Mouse (Mus musculus) kidney, adult 2 months (tissue): ENCODE results near the gene Adam11. TPM values are rescaled to one million over a fixed set of nuclear protein-coding genes. Genes with fewer than 3 reads are reported as not detected.

Source experiments
- DNase-seq: peaks from one replicate; pipeline ENCODE4 v3.0.0; 2021
- H3K27ac ChIP-seq: fragments of 200-500 bp; 2 replicates; pipeline ENCODE4 v1.5.1; 2012; ENCODE audit warnings: low read depth, low read length, control low read depth, inconsistent platforms; ENCODE audit not compliant: insufficient read depth
- H3K27me3 ChIP-seq: fragments of 200-500 bp; replicated peaks from 2 replicates; pipeline ENCODE4 v1.6.1; 2012; ENCODE audit warnings: mild to moderate bottlenecking, moderate library complexity, low read length, inconsistent platforms; ENCODE audit not compliant: control insufficient read depth, insufficient read depth
- H3K36me3 ChIP-seq: fragments of 200-500 bp; 2 replicates; pipeline ENCODE4 v1.6.1; 2012; ENCODE audit warnings: mild to moderate bottlenecking, moderate library complexity, low read length, inconsistent platforms; ENCODE audit not compliant: control insufficient read depth, insufficient read depth
- H3K4me1 ChIP-seq: fragments of 200-500 bp; 2 replicates; pipeline ENCODE4 v1.6.1; 2011; ENCODE audit warnings: low read length; ENCODE audit not compliant: control insufficient read depth, insufficient read depth
- H3K4me3 ChIP-seq: fragments of 200-500 bp; 2 replicates; pipeline ENCODE4 v1.5.1; 2011; ENCODE audit warnings: mild to moderate bottlenecking, low read depth, low read length, control low read depth; ENCODE audit not compliant: insufficient read depth
- CTCF ChIP-seq: fragments of 200-500 bp; conservative IDR thresholded peaks from 2 replicates; pipeline ENCODE4 v1.5.1; 2011; ENCODE audit warnings: low read depth, mild to moderate bottlenecking, control low read depth, low read length, moderate library complexity, mixed read lengths; ENCODE audit not compliant: insufficient read depth, insufficient read length
- POLR2A ChIP-seq: fragments of 200-500 bp; IDR thresholded peaks from one replicate; pipeline ENCODE4 v1.6.1; 2011; ENCODE audit warnings: low read depth, low read length, control low read depth
- WGBS: fragments of 180-500 bp; shearing (Covaris S2); methylation state at CpG from one replicate; pipeline ENCODE4 v1.1.7; 2018; 5-methylcytosine and 5-hydroxymethylcytosine counted together
- polyA plus RNA-seq: library from polyadenylated mRNA; depleted of rRNA; stranded (reverse); fragments of >200 nt; gene quantifications from 2 replicates; pipeline ENCODE4 v1.2.3, GENCODE M21; 2012; rRNA removed

Gene Adam11
- polyA plus RNA-seq, 1 experiment, result 5.0 TPM

DNA sequence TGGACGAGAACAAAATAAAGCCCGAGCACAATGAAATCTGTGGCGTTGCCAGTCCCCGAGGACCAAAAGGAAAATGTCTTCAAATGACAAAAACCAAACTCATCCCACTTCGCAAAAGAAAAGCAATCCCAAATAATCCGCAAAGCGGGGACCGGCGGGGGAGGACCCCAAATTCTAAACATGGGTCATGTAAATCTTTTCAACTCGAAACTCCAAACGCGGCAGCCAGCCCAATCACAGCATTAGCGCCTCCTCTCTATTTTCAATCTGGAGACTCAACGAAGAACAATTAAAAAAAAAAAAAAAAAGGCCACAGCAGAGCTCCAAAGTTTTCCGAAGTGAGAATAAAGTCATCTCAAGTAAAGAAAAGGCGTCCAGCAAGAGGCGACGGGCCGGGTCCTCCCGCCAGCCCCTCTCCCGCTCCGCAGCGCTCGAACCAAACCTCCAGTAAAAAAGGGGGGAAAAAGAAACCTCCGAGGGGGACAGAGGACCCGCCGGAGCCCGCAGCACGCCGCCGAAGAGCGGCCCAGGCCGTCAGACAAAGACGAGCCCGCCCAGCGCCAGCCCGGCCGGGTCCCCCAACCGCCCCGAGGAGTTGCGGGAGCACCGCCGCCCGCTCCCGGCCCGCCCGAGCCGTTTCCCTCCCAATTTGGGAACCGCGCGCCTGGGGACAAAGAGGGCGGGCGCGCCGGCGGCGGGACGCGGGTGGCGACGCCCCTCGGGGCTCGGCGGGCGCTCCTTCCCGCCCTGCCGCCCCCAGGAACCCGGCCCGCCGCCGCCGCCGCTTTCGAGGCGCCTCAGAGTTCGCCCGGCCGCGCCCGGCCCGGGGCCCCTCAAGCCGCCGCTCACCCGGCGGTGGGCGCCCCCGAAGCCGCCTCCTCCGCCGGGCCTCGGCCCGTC lies 57.1 kb downstream of the Adam11 start:
- Histone ChIP-seq H3K4me3 (peak overlapping the region; percentile 73), H3K36me3 (no peaks in the 10 kb centered on the region), H3K27me3 (peaks cover 15% of the 10 kb centered on the region), H3K4me1 (peaks cover 2% of the 10 kb centered on the region; the same call in 1 of the 2 replicates), H3K27ac (no peak overlapping the region; the same call in 1 of the 2 replicates)
- no peak for TF ChIP-seq POLR2A
- TF ChIP-seq CTCF, result no peak
- 5% methylated on average over 82 of the region's 92 CpGs for WGBS
- peak; percentile 29 for DNase-seq

DNA sequence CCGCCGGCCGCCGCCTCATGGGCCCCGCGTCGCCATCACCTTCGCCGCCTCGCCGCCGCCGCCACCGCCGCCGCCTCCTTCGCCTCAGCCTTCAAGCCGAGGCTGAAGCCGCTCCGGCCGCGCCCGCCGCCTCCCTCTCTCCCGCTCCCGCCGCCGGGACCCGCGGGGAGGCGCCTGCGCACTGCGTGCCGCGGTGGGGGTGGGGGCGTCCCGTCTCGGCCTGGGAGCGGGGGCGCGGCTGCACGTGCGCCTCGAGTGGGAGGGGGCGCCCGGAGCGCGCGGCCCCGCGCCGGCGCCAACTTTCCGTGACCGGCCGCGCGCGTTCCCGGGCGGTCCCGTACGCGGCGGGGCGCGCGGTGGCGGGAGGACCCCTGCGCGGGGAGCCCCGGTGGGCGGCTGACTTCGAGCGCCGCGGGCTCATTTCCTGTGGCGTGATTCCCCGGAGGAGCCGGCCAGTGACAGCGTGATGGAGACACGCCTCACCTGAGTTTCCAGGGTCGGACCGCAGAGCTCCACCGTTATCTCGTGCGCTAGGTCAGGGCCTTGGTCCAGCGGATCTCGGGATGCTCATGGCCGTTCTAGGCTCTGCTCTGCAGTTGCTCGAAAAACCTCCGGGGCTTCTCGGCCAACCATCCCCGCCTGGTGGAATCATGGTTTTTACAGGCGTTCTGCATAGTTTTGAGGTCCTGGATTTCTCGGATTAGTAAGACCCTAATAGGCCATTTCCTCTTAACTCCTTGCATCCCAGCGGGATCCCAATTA lies 58.0 kb downstream of the Adam11 start, which contains the start of gene Gjc1:
TSS of gene Gjc1 (minus strand) at position 680 of the 762 bp plus-strand sequence.
- DNase-seq, result peak; percentile 56
- peaks cover 2% of the 10 kb centered on the region; the same call in 1 of the 2 replicates for H3K4me1 ChIP-seq
- peaks cover 15% of the 10 kb centered on the region for H3K27me3 ChIP-seq
- H3K4me3 ChIP-seq, result peak within 1 kb of the TSS; percentile 73
- under 1% methylated on average over 94 of the region's 97 CpGs for WGBS
- H3K36me3 ChIP-seq, result no peaks in the 10 kb centered on the region
- peak within 1 kb of the TSS; percentile 37 for H3K27ac ChIP-seq
- no peak for TF ChIP-seq CTCF
- TF ChIP-seq POLR2A, result no peak

DNA sequence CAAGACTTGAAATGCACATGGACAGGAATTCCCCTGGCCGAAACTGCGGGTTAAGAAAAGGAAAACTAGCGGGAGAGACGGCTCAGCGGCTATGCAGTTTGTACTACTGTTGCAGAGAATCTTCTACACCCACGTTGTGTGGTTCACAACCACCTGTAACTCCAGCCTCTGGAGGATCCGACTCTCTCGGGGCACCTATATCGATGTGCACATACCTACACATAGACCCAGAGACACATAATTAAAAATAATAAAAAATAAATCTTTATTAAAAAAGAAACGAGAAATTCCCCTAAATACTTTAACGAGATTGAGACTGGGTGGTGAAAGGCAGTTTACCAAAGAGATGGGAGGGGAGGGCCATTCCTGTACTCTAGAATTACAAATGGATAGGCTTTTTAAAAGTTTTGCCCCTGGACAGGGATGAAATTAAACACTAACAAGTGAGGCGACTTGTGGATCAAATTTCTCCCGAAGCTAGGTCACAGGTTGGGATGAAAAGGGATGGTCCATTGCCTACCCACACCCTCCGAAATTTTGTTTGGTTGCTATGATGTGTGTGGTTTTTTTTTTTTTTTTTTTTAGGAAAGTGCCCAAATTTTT lies 58.6 kb downstream of the Adam11 start:
- WGBS, result 16% methylated on average over 14 of the region's 14 CpGs
- Histone ChIP-seq H3K4me1 (peaks cover 2% of the 10 kb centered on the region; the same call in 1 of the 2 replicates), H3K4me3 (peak overlapping the region; percentile 73), H3K36me3 (no peaks in the 10 kb centered on the region), H3K27ac (no peak overlapping the region), H3K27me3 (peaks cover 15% of the 10 kb centered on the region)
- TF ChIP-seq CTCF, result no peak
- TF ChIP-seq POLR2A, result no peak
- DNase-seq, result no peak

DNA sequence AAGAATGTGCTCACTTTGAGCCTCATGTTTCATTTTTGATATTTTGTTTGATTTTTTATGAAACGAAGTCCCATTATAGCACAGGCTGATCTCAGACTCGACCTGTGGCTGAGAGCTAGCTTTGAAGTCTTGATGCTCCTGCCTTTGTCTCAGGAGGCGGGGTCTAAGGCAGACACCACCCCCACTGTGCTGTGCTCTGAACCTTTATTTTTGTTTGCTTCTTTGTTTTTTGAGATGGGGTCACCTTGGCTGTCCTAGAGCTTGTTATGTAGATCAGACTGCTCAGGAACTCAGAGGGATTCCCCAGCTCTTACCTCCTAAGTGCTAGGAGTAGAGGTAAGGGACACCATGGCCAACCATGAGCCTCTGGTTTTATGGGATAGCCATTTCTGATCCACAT lies 59.2 kb downstream of the Adam11 start:
- no peak for TF ChIP-seq POLR2A
- TF ChIP-seq CTCF, result no peak
- Histone ChIP-seq H3K4me1 (peaks cover 2% of the 10 kb centered on the region; the same call in 1 of the 2 replicates), H3K4me3 (no peak overlapping the region), H3K36me3 (no peaks in the 10 kb centered on the region), H3K27me3 (peaks cover 15% of the 10 kb centered on the region), H3K27ac (no peak overlapping the region)
- DNase-seq, result no peak
- WGBS, result 51% methylated on average over 3 of the region's 3 CpGs

DNA sequence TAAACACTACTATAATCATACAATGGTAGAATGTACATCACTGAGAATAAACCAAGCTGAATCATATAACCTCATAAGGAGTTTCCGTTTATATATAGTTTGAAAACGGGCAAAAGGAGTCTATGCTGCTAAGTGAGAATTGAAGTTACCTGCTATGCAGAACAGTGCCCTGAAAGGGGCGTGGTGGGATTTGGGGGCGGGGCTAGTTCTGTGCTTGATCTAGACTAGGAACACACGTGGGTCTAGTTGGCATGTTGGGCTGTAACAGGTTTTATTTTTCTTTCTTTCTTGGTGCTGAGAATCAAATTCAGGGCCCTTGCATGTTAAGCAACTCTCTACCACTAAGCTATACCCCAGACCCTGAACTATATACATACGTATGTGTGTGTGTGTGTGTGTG lies 60.0 kb downstream of the Adam11 start:
- Histone ChIP-seq H3K4me1 (peaks cover 2% of the 10 kb centered on the region; the same call in 1 of the 2 replicates), H3K27ac (no peak overlapping the region), H3K27me3 (peaks cover 15% of the 10 kb centered on the region), H3K4me3 (no peak overlapping the region), H3K36me3 (no peaks in the 10 kb centered on the region)
- DNase-seq, result no peak
- TF ChIP-seq POLR2A (no peak), CTCF (no peak)
- WGBS, result 69% methylated on average over 6 of the region's 6 CpGs

DNA sequence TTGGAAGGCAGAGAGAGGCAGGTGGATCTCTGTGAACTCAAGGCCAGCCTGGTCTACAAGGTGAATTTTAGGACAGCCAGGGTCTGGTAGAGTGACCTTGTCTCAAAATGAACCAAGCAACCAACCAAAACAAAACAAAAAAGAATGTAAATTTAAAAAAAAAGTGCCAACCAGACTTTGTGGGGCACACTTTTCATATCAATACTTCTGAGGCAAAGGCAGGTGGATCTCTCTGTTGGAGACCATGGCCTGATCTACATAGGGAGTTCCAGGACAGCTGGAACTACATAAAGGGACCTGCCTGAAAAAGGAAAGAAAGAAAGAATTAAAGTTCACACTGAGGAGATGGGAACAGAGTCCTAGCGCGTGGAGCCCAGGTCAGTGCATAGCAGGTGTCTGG lies 65.2 kb downstream of the Adam11 start:
- 88% methylated on average over 2 of the region's 2 CpGs for WGBS

DNA sequence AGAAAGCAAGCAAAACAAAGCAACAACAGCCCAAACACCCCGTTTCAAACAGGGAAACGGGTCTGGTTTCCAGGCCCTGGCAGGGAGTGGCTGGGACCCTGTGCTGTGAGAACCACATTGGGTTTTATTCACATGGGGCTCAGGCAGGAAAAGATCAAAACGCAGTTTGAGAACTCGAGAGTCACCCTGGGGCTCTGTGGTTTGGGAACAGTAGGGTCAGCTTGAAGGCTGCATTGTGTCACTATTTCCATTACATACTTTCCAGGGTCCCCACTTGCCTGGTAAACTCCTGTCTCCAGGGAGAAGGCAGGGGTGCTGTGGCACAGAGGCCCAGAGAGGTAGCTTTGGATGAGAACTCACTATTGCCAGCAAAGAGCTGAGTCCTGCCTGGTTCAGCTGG lies 65.9 kb downstream of the Adam11 start:
- H3K4me1 ChIP-seq, result no peaks in the 10 kb centered on the region
- TF ChIP-seq CTCF, result no peak
- TF ChIP-seq POLR2A, result no peak
- no peaks in the 10 kb centered on the region for H3K27me3 ChIP-seq
- H3K27ac ChIP-seq, result no peak overlapping the region
- no peak overlapping the region for H3K4me3 ChIP-seq
- no peaks in the 10 kb centered on the region for H3K36me3 ChIP-seq
- WGBS, result 72% methylated on average over 4 of the region's 4 CpGs
- no peak for DNase-seq

More for the DNA sequence above, 65.2 kb downstream of the Adam11 start:
- Histone ChIP-seq H3K4me3 (no peak overlapping the region), H3K36me3 (no peaks in the 10 kb centered on the region), H3K4me1 (no peaks in the 10 kb centered on the region), H3K27me3 (no peaks in the 10 kb centered on the region), H3K27ac (no peak overlapping the region)
- TF ChIP-seq CTCF, result no peak
- TF ChIP-seq POLR2A, result no peak
- no peak for DNase-seq

Other genes starting within 250 kb of the Adam11 start
- gene Gpatch8, start 205.0 kb upstream of the Adam11 start, polyA plus RNA-seq, result 11.6 and 12.4 TPM in 2 replicates
- gene Gm11627, start 182.0 kb upstream of the Adam11 start, polyA plus RNA-seq, result 0.59 and 0.68 TPM in 2 replicates
- gene Fzd2, start 157.0 kb upstream of the Adam11 start, polyA plus RNA-seq, result 8.5 and 12.2 TPM in 2 replicates
- gene Meioc, start 97.7 kb upstream of the Adam11 start, polyA plus RNA-seq, result not detected in 2 replicates
- gene Ccdc43, start 63.7 kb upstream of the Adam11 start, polyA plus RNA-seq, result 6.7 and 8.4 TPM in 2 replicates
- 4.9 and 5.1 TPM in 2 replicates for gene Gjc1, start 58.3 kb downstream of the Adam11 start, polyA plus RNA-seq
- 2.2 and 4.1 TPM in 2 replicates for gene Higd1b, start 74.4 kb downstream of the Adam11 start, polyA plus RNA-seq
- gene Eftud2, start 119.5 kb downstream of the Adam11 start, polyA plus RNA-seq, result 76.4 and 81.0 TPM in 2 replicates
- 0.88 and 1.5 TPM in 2 replicates for gene Ccdc103, start 119.8 kb downstream of the Adam11 start, polyA plus RNA-seq
- gene Fam187a, start 123.7 kb downstream of the Adam11 start, polyA plus RNA-seq, result not detected in 2 replicates
- gene Gfap, start 139.5 kb downstream of the Adam11 start, polyA plus RNA-seq, result 0.16 and 0.18 TPM in 2 replicates
- gene Kif18b, start 163.7 kb downstream of the Adam11 start, polyA plus RNA-seq, result 0.22 and 0.27 TPM in 2 replicates
- gene C1ql1, start 185.2 kb downstream of the Adam11 start, polyA plus RNA-seq, result 0.38 and 0.39 TPM in 2 replicates